Mouse (Mus musculus): ENCODE data around the gene Lrp1.
A peak's percentile ranks its signal among the peaks of the same experiment; 100 is the strongest.
"Not testable (repeated sequence)": the region's sequence is repeated elsewhere in the genome, so short reads cannot be mapped to it uniquely, and the experiment has no call there.

Gene Lrp1

DNA sequence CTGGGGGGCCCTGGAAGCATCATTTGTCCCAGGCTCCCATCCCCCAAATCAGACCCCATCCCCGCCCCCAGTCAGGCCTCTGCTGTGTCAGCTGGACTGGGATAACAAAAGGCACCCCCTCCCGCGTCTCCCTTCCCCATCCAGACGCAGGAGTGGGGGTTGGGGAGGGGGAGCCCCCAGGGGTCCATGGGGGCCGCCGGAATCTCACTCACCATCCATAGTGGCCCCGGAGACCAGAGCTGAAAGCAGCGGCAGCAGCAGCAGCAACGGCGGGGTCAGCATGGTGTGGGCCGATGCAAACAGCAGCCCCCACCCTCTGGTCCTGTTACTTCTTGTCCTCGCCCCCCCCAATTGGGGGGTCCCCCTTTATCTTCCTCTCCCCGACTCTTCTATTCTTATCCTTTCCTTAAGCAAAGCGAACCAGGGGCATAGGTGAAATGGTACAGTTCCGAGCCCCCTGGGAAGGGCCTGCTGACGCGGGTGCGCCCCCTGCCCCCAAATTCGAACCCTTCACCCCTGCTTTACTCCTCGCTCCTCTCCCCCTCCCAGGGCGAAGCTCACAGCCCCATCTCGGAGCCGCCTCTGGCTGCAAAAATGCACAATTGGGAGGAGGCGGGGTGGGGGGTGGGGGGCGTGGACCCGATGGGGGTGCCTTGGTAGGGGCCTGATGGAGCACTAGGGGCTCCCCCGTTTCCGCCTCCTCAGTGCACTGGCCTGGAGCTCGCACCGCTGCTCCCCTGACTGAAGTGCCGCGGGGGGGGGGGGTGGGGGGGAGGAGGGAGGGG lies at the start of gene Lrp1:
Gene Lrp1 (minus strand): TSS at position 743 of the 785 bp plus-strand sequence.
- peak in 1 of 2 experiments; percentile 48 for DNase-seq (ENCODE audit: low spot score in 2 of 2)

DNA sequence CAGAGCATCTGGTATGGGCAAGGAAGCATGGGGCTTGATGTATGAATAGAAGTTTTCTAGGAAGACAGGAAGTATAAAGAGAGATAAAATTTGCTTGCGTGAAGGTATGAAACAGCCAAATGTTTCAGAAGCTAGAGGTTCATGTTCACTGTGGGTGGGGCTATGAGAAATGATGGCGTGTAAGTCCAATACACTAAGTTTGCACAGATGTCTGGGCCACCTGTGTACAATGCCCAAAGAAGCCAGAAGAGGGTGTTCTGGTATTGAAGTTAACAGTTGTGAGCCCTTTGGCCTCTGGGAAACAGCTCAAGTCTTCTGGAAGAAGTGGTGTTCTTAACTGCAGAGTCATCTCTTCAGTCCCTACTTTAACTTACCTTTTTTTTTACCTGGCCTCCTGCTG lies 49.2 kb upstream of the Lrp1 start:
- DNase-seq (ENCODE audit: low spot score in 2 of 2): no peak

- DNase-seq (ENCODE audit: low spot score in 2 of 2): no peak
Measured at GRCm38 (mm10) chr10:127669170-127669569, 48.2 kb upstream of the Lrp1 start.

DNA sequence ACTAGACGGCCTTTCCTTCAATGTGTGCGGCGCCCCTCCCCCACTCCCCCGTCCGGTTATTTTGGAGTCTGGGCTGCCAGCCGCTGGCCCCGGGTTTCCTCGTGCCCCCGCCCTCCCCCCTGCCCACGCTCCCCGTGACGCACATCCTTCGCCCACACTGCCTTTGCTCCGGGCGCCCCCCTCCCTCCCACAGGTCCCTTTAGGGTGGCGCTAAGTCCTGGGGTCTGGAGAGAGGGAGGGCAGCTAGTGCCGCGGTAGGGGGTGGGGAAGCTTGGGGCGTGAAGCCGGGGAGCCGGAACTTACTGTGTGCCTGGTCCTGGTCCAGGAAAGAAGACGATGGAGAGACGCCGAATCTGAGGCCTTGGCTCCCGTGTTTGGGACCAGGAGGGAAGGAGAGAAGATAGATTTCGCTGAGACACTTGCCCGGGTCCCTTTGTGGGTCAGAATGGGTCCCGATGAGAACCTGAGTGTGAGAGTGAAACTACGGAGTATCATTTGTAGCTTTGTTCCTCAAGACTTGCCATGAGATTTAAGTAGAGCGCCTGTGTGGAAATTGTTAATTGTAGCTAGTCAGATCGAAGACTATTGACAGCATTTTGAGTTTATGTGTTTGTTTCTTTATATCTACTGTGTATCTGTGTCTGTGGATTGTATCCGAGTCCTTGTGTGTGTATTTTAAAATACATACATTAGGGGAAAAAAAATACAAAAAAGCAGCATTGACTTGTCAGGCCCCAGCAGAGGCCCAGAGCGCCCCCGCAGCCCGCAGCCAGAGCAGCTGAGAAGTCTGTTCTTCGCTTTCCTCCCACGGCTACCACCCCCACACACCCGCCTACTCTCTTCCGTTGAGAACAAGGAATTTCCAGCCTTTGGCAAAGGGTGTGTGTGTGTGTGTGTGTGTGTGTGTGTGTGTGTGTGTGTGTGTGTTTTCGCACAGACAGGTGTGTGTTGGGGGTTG lies 47.4 kb upstream of the Lrp1 start, which contains the start of gene Nab2:
Gene Nab2 (minus strand): TSS at position 476 of the 958 bp plus-strand sequence.
- no peak for DNase-seq (ENCODE audit: low spot score in 2 of 2)

DNA sequence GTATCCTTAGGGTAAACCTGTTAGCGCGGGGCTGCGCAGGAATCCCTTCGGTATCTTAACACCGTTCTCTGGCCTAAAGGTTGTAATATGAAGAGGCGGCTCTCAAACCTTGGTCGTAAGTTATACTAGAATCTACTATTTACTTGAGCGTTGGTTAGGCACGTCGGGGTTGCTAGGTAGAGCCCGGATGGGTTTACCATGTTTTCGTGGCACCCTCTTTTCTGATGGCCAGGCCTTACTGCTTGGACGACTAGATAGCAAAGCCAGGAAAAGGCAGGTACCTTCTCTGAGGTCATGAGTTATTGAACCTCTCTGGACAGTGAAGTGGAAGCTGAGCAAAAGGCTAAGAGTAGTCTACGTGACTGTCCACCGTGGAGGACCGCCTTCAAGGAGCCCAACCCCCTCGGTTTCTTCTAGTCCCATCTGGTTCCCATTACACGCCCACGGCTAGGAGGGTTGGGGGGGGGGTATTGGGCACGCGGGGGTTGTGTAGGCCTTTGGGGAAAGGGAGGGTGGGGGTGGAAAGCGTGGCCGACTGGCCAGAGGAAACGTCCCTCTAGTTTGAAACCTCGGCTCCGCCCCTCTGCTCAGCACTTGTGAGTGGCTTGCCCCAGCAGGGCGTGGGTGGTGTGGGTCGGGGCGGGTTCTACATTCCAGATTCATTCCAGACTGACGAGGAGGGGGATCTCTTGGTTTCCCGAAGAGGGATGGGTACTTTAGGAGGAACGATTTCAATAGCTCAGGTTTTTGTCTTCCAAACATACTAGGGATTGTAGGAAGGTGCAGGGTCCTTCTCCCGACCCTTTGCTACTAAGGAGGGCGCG lies 46.5 kb upstream of the Lrp1 start:
- DNase-seq (ENCODE audit: low spot score in 2 of 2): no peak

DNA sequence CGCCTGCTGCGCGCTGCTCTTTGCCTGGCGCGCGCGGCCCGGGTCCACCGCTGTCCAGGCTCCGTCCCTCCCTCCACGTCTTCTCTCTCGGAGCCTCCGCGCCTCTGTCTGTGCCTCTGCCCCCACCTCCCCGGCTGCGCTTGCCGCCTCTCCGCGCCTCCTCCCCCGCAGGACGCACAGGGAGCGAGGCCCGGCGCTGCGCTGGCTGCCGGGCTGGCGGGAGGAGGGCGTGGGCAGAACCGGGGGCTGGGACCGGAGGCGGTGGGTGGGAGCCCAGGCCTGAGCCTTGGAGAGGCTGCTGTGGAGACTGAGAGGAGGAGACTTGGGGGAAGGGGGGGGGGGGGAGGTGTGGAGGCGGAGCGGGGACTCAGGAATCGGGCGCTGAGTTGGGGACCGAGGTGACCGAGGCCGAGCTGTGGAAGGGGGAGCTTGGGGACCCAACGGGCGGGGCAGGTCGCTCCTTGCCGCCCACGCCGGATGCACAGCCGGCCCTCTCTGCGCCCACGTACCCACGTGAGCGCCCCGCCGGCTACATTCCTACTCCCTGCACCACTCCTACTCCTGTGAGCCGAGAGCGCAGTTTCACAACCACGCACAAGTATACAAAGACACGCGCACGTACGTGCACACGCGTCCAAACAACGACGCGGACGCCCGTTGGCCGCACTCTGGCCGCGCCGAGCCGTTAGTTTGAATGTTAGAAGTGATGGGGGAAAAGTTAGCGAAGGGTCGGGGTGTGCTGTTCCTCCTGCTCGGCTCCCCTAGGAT lies 45.7 kb upstream of the Lrp1 start, which contains the start of gene Nemp1:
Gene Nemp1 (plus strand): TSS at position 401 of the 768 bp plus-strand sequence.
- peak in 1 of 2 experiments; percentile 27 for DNase-seq (ENCODE audit: low spot score in 2 of 2)

- DNase-seq (ENCODE audit: low spot score in 2 of 2): no peak
Measured at GRCm38 (mm10) chr10:127665366-127666181, 44.6 kb upstream of the Lrp1 start.

DNA sequence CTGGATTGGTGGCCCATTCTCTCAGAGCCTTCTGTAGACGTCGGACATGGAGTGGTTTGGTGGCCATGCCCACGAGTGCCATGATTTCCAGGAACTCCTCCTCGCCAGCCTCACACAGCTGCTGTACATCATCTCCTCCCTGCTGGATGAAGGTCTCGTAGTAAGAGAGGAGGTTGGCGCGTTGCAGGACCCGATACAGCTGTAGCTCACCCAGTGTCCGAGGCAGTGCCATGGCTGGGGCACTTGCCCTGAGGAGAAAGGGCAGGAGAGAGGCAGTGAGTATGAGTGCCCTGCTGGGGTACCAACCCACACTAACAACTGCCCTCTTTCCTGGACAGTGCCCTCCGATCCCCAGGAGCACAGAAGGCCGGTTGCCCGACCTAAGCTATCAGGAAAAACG lies 43.9 kb upstream of the Lrp1 start:
- no peak for DNase-seq (ENCODE audit: low spot score in 2 of 2)

DNA sequence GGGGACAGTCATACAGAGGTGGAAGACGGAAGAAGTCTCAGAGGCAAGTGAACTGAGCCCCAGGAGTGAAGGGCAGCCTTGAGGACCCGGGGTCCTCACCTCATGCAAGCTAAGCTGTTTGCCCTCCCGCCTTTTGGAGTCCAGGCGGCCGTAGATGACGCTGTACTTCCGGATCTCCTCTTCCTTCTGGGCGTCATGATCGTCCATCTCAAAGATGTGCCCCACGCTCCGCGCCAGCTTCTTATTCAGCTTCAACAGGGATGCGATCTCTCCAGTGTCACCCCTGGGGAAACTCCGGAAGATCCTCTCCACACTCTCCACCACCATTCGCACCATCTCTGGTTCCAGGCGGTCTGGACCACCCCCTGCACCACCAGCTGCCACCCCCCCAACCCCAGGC lies 43.2 kb upstream of the Lrp1 start:
- DNase-seq (ENCODE audit: low spot score in 2 of 2): no peak

DNA sequence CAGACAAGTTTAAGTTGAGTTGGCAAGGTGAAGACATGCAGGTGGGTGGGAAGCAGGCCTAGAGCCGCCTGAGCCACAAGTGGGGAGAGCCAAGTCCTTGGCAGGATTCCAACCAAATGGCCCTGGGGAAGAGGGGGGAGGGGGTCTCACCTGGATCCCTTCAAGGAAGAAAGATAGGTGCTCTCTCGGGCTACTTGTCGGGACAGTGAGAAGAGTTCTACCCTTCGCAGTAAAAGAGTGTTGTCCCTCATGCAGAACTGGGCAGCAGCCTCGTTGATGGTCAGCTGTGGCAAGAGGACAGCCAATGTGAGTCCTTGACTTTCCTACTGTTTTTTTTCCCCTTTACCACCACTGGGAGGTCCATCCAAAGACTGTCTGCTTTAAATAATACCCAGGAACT lies 42.6 kb upstream of the Lrp1 start:
- DNase-seq (ENCODE audit: low spot score in 2 of 2): no peak

GRCm38 (mm10) chr10:127662666-127663253 lies 41.8 kb upstream of the Lrp1 start:
- no peak for DNase-seq (ENCODE audit: low spot score in 2 of 2)

DNA sequence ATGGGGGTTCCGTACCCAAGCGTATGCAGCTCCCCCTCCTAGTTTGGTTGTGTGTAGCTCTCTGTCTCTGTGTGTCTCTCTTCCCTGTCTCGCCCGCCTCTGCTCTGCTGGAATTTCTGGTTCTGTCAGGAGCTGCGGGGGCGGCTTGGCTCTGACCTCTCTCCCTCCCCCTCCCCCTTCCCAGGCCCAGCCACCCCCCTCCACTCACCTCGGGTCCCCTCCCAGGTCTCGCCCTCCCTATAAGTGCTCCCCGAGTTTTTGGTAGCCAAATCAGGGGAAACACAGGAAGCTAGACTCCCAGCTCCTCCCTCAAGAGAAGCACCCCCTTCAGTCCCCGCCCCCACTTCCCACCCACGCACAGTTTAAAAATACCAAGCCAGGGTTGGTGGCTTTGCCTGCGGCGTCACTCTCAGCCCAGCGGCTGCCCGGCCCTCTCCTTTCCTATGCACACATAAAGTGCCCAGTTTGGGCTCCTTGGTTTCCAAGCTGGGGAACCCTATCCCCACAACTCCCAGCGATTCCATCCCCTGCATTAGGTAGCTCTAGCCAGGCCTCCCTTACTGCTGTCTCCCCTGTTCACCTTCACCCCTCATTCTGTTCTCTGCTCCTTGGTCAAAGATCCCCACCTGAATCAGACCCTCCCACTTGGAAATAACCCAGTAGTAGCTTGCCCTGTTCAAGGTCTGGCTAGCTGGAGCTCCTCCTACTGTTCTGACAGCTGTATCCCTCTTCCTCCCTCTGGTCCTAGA lies 41.1 kb upstream of the Lrp1 start:
- DNase-seq (ENCODE audit: low spot score in 2 of 2): no peak

- no peak for DNase-seq (ENCODE audit: low spot score in 2 of 2)
Measured at GRCm38 (mm10) chr10:127661291-127661914, 40.5 kb upstream of the Lrp1 start.

DNA sequence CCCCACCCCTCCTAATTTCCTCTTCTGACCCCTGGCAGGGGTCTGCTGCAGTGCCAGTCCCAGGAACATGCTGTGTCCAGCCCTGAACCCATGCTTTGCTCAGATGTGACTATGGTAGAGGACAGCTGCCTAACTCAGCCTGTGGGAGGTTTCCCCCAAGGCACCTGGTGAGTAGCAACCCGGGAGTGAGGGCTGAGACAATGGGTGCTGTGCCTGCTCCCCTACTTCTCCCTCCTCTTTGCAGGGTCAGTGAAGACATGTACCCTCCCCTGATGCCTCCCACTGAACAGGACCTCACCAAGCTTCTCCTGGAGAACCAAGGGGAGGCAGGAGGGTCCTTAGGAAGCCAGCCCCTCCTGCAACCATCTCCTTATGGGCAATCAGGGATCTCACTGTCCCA lies 38.6 kb upstream of the Lrp1 start:
- no peak for DNase-seq (ENCODE audit: low spot score in 2 of 2)

DNA sequence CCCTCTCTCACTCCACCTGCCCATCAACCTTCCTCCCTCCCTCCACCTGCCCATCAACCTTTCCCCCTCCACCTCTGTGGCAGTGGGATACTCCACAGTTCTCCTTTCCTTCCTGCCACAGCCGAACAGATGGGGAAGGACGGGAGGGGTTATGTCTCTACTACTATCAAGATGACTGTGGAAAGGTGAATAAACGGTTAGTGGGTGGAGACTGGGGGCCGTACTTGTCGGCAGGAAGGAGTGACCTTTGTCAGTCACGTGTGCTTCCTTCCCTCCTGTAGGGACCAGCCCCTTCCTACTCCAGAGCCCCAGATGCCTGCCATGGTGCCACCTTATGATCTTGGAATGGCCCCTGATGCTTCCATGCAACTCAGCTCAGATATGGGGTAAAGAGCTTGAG lies 37.1 kb upstream of the Lrp1 start:
- no peak for DNase-seq (ENCODE audit: low spot score in 2 of 2)

- not testable (repeated sequence) for DNase-seq (ENCODE audit: low spot score in 2 of 2)
Measured at GRCm38 (mm10) chr10:127657617-127658016, 36.7 kb upstream of the Lrp1 start.

DNA sequence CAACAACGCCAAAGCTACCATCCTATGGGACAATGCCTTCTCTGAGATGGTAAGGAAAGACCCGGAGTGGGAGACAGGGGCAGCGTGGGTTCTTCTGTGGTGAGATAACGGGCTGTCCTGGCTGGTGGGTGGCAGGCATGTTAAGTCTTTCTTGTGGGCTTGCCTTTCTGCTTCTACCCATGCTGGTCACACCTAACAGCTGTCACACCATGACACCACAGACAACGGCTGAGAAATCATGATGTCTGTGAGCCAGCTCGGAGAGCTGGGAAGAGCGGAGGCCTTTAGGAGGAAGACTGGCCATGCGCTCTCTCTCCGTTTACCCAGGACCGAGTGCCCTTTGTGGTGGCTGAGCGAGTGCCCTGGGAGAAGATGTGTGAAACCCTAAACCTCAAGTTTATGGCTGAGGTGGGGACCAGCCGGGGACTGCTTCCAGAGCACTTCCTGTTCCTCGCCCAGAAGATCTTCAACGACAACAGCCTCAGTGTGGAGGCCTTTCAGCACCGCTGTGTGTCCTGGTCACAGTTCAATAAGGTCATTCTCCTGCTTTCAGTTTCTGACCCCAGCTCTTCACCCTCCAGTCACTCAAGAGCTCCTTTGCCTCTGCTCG lies 34.1 kb upstream of the Lrp1 start:
- no peak for DNase-seq (ENCODE audit: low spot score in 2 of 2)
